Mouse (Mus musculus) bone marrow, adult 2 months (tissue): Measurements from ENCODE around the gene Adprhl2.

Experiments
- CTCF ChIP-seq: fragments of 200-500 bp; IDR thresholded peaks from 2 replicates; pipeline ENCODE4 v1.5.1; 2011; ENCODE audit warnings: low read length, control low read depth; ENCODE audit not compliant: control insufficient read depth, insufficient read depth
- POLR2A ChIP-seq: fragments of 200-500 bp; IDR thresholded peaks from 2 replicates; pipeline ENCODE4 v1.6.1; 2011; ENCODE audit warnings: low read depth, mild to moderate bottlenecking, control low read depth, low read length, borderline replicate concordance; ENCODE audit not compliant: control insufficient read depth

DNA sequence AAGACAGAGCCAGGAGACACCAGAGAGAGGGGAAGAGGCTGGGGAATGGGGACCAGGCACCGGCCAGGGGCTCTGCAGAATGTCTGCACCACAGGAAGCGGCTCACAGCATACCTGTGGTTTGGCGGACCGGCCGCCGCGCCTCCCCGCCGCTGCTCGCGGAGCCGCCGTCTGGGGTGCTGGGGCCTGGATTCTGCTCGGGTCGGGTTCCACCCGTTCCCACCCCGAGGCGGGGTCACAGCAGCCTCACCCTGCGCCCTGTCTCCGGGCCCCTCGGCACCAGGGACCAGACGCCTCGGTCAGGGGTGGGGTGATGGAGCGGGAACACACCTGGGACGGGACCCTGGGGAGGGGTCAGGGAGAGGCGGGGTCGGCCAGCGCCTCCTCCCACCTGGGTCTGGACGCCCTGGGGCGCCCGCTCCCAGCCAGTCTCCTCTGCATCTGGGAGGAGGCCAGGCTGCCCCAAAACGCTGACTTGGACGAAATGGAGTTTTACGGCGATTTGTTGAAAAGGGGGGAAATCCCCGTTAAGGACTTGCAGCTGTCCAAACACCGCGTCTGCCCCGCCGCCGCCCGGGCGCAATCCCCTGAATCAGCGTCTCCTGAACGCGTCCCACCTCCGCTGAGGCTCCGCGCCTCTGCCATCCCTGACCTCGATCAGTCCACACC lies 20.5 kb downstream of the Adprhl2 start:
- TF ChIP-seq POLR2A (no peak), CTCF (no peak)
